10 mouse cellular contexts compared by ENCODE assay signal in the genomic region with DNA sequence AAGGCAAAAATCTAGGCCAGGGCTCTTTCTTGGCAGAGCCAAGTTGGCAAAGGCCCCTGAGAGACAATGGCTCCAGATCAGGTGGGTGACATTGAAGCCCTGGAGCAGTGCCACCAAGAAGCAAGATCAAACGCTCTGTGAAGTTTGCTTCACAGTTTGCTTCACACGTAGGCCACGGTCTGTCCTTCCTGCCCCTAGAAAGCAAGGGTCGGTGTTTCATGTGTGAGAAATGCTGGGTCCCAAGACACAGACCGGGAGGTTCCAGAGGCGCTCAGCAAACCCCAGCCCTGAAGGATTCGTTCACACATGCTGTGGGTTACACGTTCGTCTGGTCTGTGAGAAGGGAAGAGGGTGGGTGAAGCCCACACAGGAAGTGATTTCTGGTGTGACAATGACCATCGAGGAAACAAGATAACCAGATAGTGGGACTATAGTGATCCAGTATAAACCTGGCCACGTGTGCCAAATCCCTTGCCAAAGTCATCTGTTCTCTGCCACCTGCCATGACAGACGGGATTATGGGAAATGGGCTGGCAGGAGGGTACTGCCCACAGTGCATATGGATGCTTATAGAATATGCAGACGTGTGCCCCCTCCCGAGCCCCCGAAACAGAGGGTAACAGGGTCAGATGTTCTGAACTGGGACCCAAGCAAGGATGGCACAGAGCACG. TPM values are rescaled to one million over a fixed set of nuclear protein-coding genes. Genes with fewer than 3 reads are reported as not detected.
DNase-seq lines count a peak whose midpoint lies in the region; ATAC-seq and TF ChIP-seq lines count a peak whose summit lies in the region.
"Had no signal": no experiment of that assay in that cellular context is flagged by ENCODE, and none has a peak within 500 bp of the region (broad histone marks: within the 10 kb centered on the region; RNA-seq: fewer than 3 reads in every experiment).

No protein-coding gene starts in this region.

- H3K4me3 ChIP-seq in kidney, postnatal 0 days (replicated peaks; ENCODE audit: low read depth, low read length) = no peak overlapping the region

- H3K27ac ChIP-seq in kidney, postnatal 0 days = 0 out of 2 replicates have a peak overlapping the region, but pooled peaks have one; percentile 48

- peaks cover 52% of the 10 kb centered on the region for H3K4me1 ChIP-seq in kidney, postnatal 0 days (replicated peaks; ENCODE audit: insufficient read depth, low read length)

- H3K9me3 ChIP-seq in kidney, postnatal 0 days (replicated peaks; ENCODE audit: low read length) = no peaks in the 10 kb centered on the region

- no peaks in the 10 kb centered on the region for H3K27me3 ChIP-seq in kidney, postnatal 0 days (ENCODE audit: insufficient read depth, low read length)

- no peak overlapping the region for H3K9ac ChIP-seq in kidney, postnatal 0 days (ENCODE audit: low read depth, low read length)

- ATAC-seq in kidney, postnatal 0 days (replicated peaks; ENCODE audit: low FRiP score, low read depth) = no peak

- no peak overlapping the region for H3K4me2 ChIP-seq in kidney, postnatal 0 days (ENCODE audit: low read length)

- TF ChIP-seq CTCF in kidney, postnatal 0 days (IDR thresholded peaks at IDR 0.05; ENCODE audit: low read depth) = no peak

- 63% methylated on average over 16 of the region's 16 CpGs for whole genome bisulfite sequencing in kidney, postnatal 0 days

- intact Hi-C loops in gastrocnemius, postnatal 36 days (cut with DNase I) = no loop called here

- no peaks in the 10 kb centered on the region for H3K36me3 ChIP-seq in kidney, postnatal 0 days (ENCODE audit: insufficient read depth, low read length)

- peak; percentile 65 for DNase-seq in adrenal gland, postnatal 10 days
- DNase-seq in adrenal gland, postnatal 4 days (ENCODE audit: low spot score in 2 of 2) = no peak
- DNase-seq in kidney, postnatal 0 days (ENCODE audit: low spot score) = no peak
- no peak for DNase-seq in kidney, adult 8-10 months
- DNase-seq in T-cell, adult 2 months (ENCODE audit: low spot score) = peak; percentile 66
- peak; percentile 77 for DNase-seq in induced T-regulatory cell, adult 2 months (ENCODE audit: low read depth)
- no peak for DNase-seq in gastrocnemius, postnatal 36 days
- no peak for DNase-seq in urinary bladder, postnatal 14 days (ENCODE audit: low spot score)
- DNase-seq: B cell, adult 2 months; retina, postnatal 1 day had no signal

RNA-seq across cellular contexts. Expression of a gene that starts 37.9 kb away (rescaled TPM):
- 10 to 100 TPM; 24.4 to 31.8 TPM for total RNA-seq in adrenal gland, postnatal 10 days (2021)
- 10 to 100 TPM; 39.6 to 43.5 TPM for total RNA-seq in adrenal gland, postnatal 4 days (2021)
- 19.2 and 20.0 TPM in 2 replicates for polyA plus RNA-seq in kidney, postnatal 0 days (2015; fragmentation: Nextera tagmentation; extraction: Ambion mirVana)
- 10 to 100 TPM; 46.3 to 56.9 TPM for total RNA-seq in gastrocnemius, postnatal 36 days (2021)

Comparison
In these comparisons a context has a peak if more than half of its experiments do, and no peak if none do; other contexts are left out.
1. DNase-seq: peak in adrenal gland, postnatal 10 days (single experiment), T-cell, adult 2 months (single experiment) and induced T-regulatory cell, adult 2 months (single experiment); none in adrenal gland, postnatal 4 days (0 of 2), kidney, postnatal 0 days (single experiment), kidney, adult 8-10 months (0 of 2), gastrocnemius, postnatal 36 days (0 of 2) and urinary bladder, postnatal 14 days (single experiment).